Mouse (Mus musculus) natural killer cell, adult 2 months (primary cell): ENCODE measurements around the gene Kifc3.
A peak's percentile ranks its signal among the peaks of the same experiment; 100 is the strongest.

Experiments
- DNase-seq, 2 experiments: peaks; one replicate each; pipeline ENCODE4 v3.0.0; 2022; ENCODE audit warnings: low spot score in 2 of 2

Gene Kifc3

GRCm38 (mm10) chr8:95156108-95156507 is 46.5 kb downstream of the Kifc3 start:
- no peak for DNase-seq

- DNase-seq: no peak
These were observed 47.3 kb downstream of the Kifc3 start for GRCm38 (mm10) chr8:95155361-95155760.

- peak in 1 of 2 experiments; percentile 12 for DNase-seq
These were observed 48.0 kb downstream of the Kifc3 start for GRCm38 (mm10) chr8:95154654-95155053.

- no peak for DNase-seq
These were observed 48.6 kb downstream of the Kifc3 start for GRCm38 (mm10) chr8:95154056-95154455.

- no peak for DNase-seq
These were observed 52.0 kb downstream of the Kifc3 start for GRCm38 (mm10) chr8:95150608-95151007.

GRCm38 (mm10) chr8:95149426-95149825 is 53.2 kb downstream of the Kifc3 start:
- DNase-seq: peak; percentile 32 to 38

- DNase-seq: no peak
These were observed 55.8 kb downstream of the Kifc3 start for GRCm38 (mm10) chr8:95146846-95147245.

GRCm38 (mm10) chr8:95146044-95146745 is 56.4 kb downstream of the Kifc3 start:
- DNase-seq: no peak

- DNase-seq: no peak
These were observed 58.0 kb downstream of the Kifc3 start for GRCm38 (mm10) chr8:95144631-95145015.

GRCm38 (mm10) chr8:95143805-95144630 is 58.6 kb downstream of the Kifc3 start:
- DNase-seq: no peak

GRCm38 (mm10) chr8:95142985-95143804 is 59.4 kb downstream of the Kifc3 start:
- DNase-seq: no peak

- peak; percentile 61 to 65 for DNase-seq
These were observed 60.4 kb downstream of the Kifc3 start for GRCm38 (mm10) chr8:95142075-95142831.

GRCm38 (mm10) chr8:95141469-95142074 is 61.0 kb downstream of the Kifc3 start:
- DNase-seq: no peak

- no peak for DNase-seq
These were observed 61.6 kb downstream of the Kifc3 start for GRCm38 (mm10) chr8:95141026-95141425.

- no peak for DNase-seq
These were observed 62.1 kb downstream of the Kifc3 start for GRCm38 (mm10) chr8:95140555-95140954.

- no peak for DNase-seq
These were observed 63.6 kb downstream of the Kifc3 start for GRCm38 (mm10) chr8:95139051-95139365.

- DNase-seq: no peak
These were observed 64.1 kb downstream of the Kifc3 start for GRCm38 (mm10) chr8:95138341-95139050.

GRCm38 (mm10) chr8:95137641-95138098 is 64.9 kb downstream of the Kifc3 start:
- no peak for DNase-seq

GRCm38 (mm10) chr8:95137201-95137600 is 65.4 kb downstream of the Kifc3 start:
- no peak for DNase-seq

- peak; percentile 11 to 25 for DNase-seq
These were observed 66.4 kb downstream of the Kifc3 start for GRCm38 (mm10) chr8:95136218-95136617.
